Mouse (Mus musculus) layer of hippocampus, adult 2 months (tissue): ENCODE measurements around the gene Vps16. TPM values are rescaled to one million over a fixed set of nuclear protein-coding genes. Genes with fewer than 3 reads are reported as not detected.

Experiments used
- DNase-seq, 2 experiments: peaks; one replicate each; pipeline ENCODE4 v3.0.0; 2022; ENCODE audit warnings: low spot score in 2 of 2
- H3K27ac ChIP-seq: fragments of 200-600 bp; 2 replicates; pipeline ENCODE4 v1.8.1; 2022
- H3K4me3 ChIP-seq: fragments of 200-600 bp; 2 replicates; pipeline ENCODE4 v1.8.1; 2022; ENCODE audit warnings: mild to moderate bottlenecking
- CTCF ChIP-seq: fragments of 200-600 bp; conservative IDR thresholded peaks from 2 replicates; pipeline ENCODE4 v1.8.1; 2022; ENCODE audit warnings: antibody characterized with exemption, mild to moderate bottlenecking, moderate library complexity
- long read RNA-seq, 2 experiments: library from polyadenylated mRNA; stranded (forward); transcript quantifications; one replicate each; pipeline ENCODE4 v2.0.0; 2021; ENCODE audit warnings: borderline mapping rate in 2 of 2
- total RNA-seq, 2 experiments: library from RNA; stranded (reverse); gene quantifications; 2 replicates each; pipeline ENCODE4 v1.2.3; 2021

The Vps16 gene
- 100 to 1,000 TPM in 1 of 2 experiments, 10 to 100 TPM in 1; 91.3 to 104 TPM for total RNA-seq
- long read RNA-seq, experiment 1, transcript Vps16-201 (24 exons, 3,161 nt), result major isoform, 39 of 51 reads
- long read RNA-seq, experiment 1, partial matches to known transcripts, result 1 of 51 reads
- long read RNA-seq, experiment 1, other reads (novel, unspliced or antisense), result 10 of 51 reads
- long read RNA-seq, experiment 2, transcript Vps16-201 (24 exons, 3,161 nt), result major isoform, 56 of 84 reads
- long read RNA-seq, experiment 2, partial matches to known transcripts, result 4 of 84 reads
- long read RNA-seq, experiment 2, other reads (novel, unspliced or antisense), result 24 of 84 reads

DNA sequence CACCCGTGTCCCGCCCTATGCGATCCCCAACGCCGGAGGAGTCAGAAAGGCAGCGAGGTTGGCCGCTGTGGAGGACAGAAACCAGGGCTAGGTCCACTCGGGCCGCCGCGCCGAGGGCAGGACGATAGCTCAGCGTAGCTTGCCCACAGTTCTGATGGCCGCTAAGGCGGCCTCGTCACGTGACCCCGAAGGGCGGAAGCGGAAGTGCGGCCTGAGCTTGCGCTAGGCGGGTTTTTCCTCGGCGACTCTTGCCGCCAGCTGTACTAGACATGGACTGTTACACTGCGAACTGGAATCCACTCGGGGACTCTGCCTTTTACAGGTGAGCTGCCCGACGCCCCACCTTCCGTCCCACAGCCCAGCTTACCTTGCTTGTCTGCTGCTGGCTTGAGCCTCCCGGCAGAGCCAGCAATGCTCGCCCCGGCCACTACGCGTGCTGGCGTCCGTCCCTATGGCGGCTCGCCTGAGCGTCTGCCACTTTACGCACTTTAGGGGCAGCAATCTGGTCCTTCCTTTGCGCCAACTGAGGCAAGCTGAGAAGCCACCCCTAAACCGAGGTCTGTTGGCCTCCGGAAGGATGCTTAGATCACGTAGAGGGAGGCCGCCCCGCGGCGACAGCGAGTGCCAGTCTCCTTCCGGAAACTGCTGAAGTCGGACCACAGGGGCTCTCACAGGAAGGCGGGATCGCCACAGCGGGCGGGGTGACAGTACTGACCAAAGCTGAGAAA is at the start of gene Vps16, which contains the start of gene Pced1a:
TSS of gene Vps16 (plus strand) at position 214 of the 728 bp plus-strand sequence.
TSS of gene Pced1a (minus strand) at position 576 of the 728 bp plus-strand sequence.
- peak; percentile 91 to 92 for DNase-seq
- peak within 1 kb of the TSS; percentile 76 for H3K4me3 ChIP-seq

DNA sequence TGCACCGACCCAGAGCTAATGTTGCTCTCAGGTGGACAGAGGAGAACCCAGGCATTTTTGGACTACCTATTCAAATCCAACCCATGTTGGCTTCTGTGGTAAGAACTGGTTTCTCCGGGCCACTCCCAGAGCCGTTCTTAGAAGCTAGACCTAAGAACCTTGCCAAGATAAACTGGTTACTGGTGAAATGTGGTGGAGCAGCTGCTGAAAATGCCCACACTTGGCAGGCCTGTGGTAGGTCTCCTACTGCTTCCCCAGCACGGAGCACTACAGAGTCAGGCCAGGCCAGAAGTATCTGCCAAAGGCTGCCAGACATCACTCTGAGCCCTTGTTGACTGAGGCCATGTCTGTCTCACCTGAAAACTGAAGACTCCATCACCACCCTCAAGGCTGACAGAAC is 49.2 kb upstream of the Vps16 start:
- H3K4me3 ChIP-seq, result no peak overlapping the region
- no peak for TF ChIP-seq CTCF
- no peak for DNase-seq
- 0 out of 2 replicates have a peak overlapping the region, but pooled peaks have one; percentile 7 for H3K27ac ChIP-seq

More for the DNA sequence above, at the start of gene Vps16, which contains the start of gene Pced1a:
- TF ChIP-seq CTCF, result peak; percentile 80
- H3K27ac ChIP-seq, result peak within 1 kb of the TSS; percentile 99

DNA sequence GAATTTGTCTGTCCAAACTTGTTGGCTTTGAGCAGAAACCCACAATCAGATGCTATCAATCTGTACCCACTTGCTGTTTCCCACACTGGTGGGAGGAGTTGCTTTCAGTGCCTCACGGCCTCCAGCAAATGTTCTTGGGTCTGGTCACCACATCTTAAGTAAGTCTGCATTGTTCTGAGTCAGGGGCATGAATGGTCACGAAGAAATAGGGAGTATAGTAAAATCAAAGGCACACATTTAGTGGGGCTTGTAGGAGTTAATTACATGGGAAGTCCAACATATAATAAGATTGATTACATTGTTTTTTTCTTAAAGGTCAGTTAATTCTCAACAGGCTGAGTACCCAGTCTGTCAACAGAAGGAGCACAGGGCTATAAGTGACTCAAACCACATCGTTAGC is 40.9 kb upstream of the Vps16 start:
- H3K27ac ChIP-seq, result no peak overlapping the region
- TF ChIP-seq CTCF, result no peak
- DNase-seq, result no peak
- no peak overlapping the region for H3K4me3 ChIP-seq

DNA sequence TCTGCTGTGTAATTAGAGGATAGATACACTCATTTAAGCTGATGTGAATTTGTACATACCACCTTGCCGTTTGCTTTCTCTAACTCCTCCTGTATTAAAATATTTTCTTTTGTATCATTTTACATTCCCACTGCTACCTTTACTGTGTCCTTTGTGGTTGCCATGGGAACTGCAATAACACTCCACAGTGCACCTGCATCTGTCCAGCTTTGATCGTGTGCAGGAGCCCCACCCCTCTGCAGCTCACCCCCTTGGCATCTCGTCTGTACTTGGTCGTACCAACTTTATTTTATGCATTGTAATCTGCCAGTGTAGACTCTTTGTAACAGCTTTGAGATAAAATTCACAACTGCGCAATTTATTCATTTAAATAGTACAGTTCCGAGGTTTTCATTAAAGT is 40.2 kb upstream of the Vps16 start:
- TF ChIP-seq CTCF, result no peak
- DNase-seq, result no peak
- H3K27ac ChIP-seq, result no peak overlapping the region
- H3K4me3 ChIP-seq, result no peak overlapping the region

DNA sequence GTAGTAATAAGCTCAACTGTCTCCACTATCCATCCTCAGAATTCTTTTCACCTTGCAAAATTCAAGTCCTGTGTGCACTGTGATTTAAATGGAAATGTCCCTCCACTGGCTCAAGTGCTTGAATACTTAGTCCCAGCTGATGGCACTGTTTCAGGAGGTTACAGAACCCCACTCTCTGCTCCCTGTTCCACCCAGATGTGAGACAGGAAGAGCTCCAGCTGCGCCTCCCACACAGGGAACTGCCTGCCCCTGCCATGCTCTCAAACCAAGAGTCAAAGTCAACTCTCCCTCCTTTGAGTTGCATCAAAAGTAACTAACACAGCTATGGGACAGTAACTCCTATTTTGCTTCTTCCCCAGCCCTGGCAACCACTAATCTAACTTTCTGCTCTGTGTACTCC is 37.9 kb upstream of the Vps16 start:
- no peak for DNase-seq
- TF ChIP-seq CTCF, result no peak
- Histone ChIP-seq H3K27ac (no peak overlapping the region), H3K4me3 (no peak overlapping the region)

DNA sequence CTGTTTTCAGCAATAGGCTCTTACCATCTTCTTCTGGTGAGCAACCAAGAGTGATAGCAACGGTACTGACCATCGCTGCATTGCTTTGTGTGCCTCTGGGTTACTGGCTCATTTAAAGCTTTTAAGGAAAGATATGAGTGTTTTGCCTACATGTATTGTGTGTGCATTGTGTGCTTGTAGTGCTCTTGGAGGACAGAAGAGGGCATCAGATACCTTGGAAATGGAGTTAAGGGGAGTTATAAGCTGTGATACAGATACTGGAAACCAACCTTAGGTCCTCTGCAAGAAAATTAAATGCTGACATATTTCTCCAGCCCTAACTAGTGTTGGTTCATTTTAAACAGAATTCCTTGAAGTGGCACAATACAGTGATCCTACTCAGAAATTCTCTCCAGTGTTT is 35.3 kb upstream of the Vps16 start:
- Histone ChIP-seq H3K4me3 (no peak overlapping the region), H3K27ac (no peak overlapping the region)
- peak; percentile 58 for TF ChIP-seq CTCF
- no peak for DNase-seq

DNA sequence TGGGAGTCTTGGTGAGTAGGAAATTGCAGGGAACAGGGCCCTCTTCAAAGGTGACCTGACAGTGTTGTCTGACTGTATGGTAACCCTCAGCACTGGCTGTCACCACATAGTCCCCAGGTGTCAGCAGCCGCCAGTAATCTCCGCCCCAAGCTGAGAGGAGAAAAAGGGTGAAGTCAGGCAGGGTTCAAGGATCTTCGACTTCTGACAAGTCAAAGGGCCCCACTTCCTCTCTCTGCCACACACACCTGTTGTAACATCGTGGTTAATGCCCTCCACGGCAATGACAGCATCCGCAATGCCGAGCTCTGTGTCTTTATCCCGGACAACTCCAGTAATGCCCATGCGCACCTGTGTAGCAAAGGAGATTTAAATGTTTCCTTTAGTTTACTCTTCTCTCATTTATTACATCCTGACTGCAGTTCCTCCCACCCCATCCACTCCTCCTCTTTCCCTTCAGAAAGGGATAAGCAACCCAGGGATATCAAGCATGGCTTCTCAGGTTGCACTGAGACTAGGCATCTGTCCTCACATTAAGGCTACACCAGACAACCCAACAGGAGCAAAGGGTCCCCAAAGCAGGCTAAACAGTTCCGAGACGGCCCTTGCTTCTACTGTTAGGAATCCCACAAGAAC is 33.0 kb upstream of the Vps16 start:
- Histone ChIP-seq H3K27ac (no peak overlapping the region), H3K4me3 (no peak overlapping the region)
- no peak for TF ChIP-seq CTCF
- DNase-seq, result no peak

DNA sequence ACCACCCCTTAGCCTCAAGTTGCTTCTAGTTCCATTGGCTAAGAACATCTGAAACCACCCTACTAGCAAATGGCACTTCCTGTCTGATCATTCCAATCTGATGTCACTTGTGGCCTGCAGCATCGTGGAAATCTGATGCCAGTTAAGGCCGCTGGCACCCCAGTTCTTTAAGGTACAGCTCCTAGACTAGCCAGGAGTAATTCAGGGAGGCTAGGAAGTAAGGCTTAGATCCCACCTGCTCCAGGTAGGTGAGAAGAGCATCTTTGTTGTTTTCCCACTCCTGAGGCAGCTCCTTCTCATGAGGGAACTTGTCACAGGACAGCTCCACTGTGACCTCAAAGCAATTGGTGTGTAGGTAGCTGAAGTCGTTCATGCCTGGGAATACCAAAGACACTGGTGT is 31.3 kb upstream of the Vps16 start:
- Histone ChIP-seq H3K27ac (no peak overlapping the region), H3K4me3 (no peak overlapping the region)
- DNase-seq, result no peak
- TF ChIP-seq CTCF, result no peak

DNA sequence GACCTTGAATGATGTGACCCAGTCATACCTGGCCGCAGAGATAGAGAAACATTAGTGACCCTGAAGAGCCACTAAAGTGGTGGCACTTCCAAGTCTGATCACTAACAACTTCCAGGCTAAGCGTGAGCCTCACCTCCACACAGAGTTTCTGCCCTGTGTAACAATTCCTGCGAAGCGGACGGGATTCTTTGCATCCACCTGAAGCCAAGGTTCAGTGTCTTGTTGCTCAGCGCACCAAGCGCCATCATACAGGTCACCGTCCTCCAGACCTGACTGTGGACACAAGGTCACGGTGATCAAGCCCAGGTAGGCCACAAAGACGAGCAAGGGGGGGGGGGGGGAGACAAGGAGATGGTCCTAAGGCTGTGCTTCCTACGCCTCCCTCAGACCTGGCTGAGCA is 28.4 kb upstream of the Vps16 start:
- Histone ChIP-seq H3K27ac (no peak overlapping the region), H3K4me3 (no peak overlapping the region)
- no peak for DNase-seq
- TF ChIP-seq CTCF, result no peak

DNA sequence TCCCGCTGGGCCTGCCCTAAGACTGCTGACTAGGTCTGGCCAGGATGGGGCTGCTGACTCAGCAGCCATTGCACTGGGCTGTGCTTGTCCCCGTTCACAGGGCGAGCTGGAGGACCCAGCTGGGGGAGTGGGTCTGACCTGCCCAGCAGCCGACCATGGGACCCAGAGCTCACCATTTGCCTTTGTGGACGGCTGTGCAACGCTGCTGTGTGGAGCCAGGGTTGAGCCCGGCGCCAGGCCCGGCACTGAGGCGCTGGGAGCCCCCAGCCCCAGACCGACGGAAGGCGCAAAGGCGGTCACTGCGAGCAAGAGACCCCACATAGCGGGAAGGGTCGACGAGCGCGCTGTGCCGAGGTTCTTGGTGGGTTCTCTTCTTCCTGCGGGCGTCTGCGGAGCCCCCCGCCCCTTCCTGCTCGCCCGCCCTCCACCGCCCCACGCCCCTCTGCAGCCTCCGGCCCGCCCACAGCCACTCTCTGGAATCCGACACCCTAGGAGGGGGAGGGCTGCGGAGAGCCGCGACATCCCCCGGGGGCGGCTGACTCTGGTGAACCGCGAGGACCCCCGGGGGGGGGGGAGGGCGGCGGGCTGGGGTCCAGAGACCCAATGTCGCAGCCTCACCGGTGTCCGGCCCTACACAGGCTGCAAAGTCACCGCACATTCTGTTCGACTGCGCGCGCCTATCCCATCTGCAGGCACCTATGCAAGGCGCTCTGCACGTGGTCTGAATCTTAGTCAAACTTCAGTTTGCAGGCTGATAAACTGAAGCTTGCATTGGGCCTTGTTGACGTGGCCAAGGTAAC is 26.8 kb upstream of the Vps16 start, which contains the start of gene Cpxm1:
TSS of gene Cpxm1 (minus strand) at position 389 of the 800 bp plus-strand sequence.
- TF ChIP-seq CTCF, result no peak
- 0 out of 2 replicates have a peak within 1 kb of the TSS, but pooled peaks have one; percentile 23 for H3K27ac ChIP-seq
- peak within 1 kb of the TSS; percentile 50 for H3K4me3 ChIP-seq
- no peak for DNase-seq

DNA sequence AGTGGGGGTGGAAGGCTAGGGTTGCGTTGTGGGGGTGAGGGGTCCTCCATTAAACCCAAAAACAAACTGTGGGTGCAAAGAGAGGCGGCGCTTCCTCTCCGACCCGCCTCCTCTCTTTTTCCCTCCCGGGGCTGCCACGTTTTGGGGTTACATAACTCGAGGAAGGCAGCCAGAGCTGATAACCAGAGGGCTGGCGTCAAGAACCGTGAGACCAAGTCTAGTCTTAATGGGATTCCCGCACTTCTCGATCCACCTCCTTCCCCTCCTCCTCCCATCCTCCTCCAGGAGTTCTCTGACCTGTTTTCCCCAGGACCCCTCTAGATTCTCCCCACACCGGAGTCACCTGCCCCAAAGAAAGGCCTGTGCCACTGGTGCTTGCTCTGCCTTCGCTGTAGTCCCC is 26.0 kb upstream of the Vps16 start:
- Histone ChIP-seq H3K4me3 (peak overlapping the region; percentile 50), H3K27ac (no peak overlapping the region)
- DNase-seq, result no peak
- no peak for TF ChIP-seq CTCF

DNA sequence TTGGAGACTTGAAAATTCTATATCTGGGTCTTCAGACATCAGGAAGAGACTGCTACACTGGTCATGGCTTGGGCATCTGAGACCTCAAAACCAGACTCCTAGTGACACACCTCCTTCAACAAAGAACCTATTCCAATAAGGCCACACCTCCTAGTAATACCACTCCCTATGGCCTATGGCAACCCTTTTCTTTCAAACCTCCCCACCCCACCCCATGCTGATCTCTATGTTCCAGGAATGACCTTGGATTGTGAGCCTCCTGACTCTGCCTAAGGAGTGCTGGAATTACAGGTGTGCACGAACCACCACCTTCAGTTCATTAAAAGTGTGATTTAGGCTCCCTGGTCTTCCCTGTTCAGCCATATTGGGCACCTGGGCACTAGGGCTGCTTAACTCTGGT is 24.1 kb upstream of the Vps16 start:
- Histone ChIP-seq H3K27ac (no peak overlapping the region), H3K4me3 (no peak overlapping the region)
- TF ChIP-seq CTCF, result no peak
- no peak for DNase-seq

DNA sequence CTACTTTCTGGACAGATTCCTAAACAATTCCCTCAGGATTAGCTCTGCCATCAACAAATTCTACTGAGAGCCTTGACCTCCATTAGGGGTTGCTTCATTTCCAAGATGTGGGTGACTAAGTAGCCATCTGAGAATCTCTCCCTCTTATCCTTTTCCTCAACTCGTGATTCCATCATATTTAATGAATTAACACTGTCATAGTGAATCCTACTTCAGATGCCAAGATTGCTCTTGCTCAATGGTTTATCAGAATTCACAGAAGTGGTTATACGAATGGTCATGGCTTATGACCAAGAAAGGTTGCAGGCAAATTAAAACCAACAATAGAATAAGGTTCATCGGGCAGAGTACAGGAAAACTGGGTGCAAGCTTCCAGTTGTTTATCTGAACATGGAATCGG is 22.2 kb upstream of the Vps16 start:
- Histone ChIP-seq H3K27ac (no peak overlapping the region), H3K4me3 (no peak overlapping the region)
- TF ChIP-seq CTCF, result no peak
- DNase-seq, result no peak
